Mouse (Mus musculus) limb, embryonic 14.5 days (tissue): ENCODE measurements around the gene Tmcc3. TPM values are rescaled to one million over a fixed set of nuclear protein-coding genes. Genes with fewer than 3 reads are reported as not detected.

Experiments
- ATAC-seq: fragments of 200-750 bp; cut with Nextera tagmentation; 2 replicates; pipeline ENCODE4 v1.8.0; 2017; ENCODE audit warnings: low read depth, moderate number of reproducible peaks, moderate TSS enrichment; ENCODE audit not compliant: low FRiP score
- DNase-seq: peaks from one replicate; pipeline ENCODE4 v3.0.0-alpha.2; 2015; ENCODE audit warnings: low spot score
- H3K27ac ChIP-seq: fragments of 300-500 bp; sonication (generic); replicated peaks from 2 replicates; pipeline ENCODE4 v1.5.1; 2014; ENCODE audit warnings: low read depth, mild to moderate bottlenecking, low read length, moderate library complexity, mixed read lengths
- H3K27me3 ChIP-seq: fragments of 300-500 bp; sonication (generic); 2 replicates; pipeline ENCODE4 v1.6.1; 2014; ENCODE audit warnings: low read length, mixed read lengths; ENCODE audit not compliant: control insufficient read depth, insufficient read depth
- H3K36me3 ChIP-seq: fragments of 300-500 bp; sonication (generic); 2 replicates; pipeline ENCODE4 v1.6.1; 2014; ENCODE audit warnings: mild to moderate bottlenecking, low read length, moderate library complexity, mixed read lengths; ENCODE audit not compliant: control insufficient read depth, insufficient read depth
- H3K4me1 ChIP-seq: fragments of 300-500 bp; sonication (generic); 2 replicates; pipeline ENCODE4 v1.6.1; 2014; ENCODE audit warnings: antibody characterized with exemption, low read length, mixed read lengths; ENCODE audit not compliant: control insufficient read depth, insufficient read depth
- H3K4me2 ChIP-seq: fragments of 300-500 bp; sonication (generic); replicated peaks from 2 replicates; pipeline ENCODE4 v1.6.1; 2014; ENCODE audit warnings: low read depth, mild to moderate bottlenecking, low read length, moderate library complexity; ENCODE audit not compliant: severe bottlenecking
- H3K4me3 ChIP-seq: fragments of 300-500 bp; sonication (generic); replicated peaks from 2 replicates; pipeline ENCODE4 v1.5.1; 2014; ENCODE audit warnings: low read length
- H3K9ac ChIP-seq: fragments of 300-500 bp; sonication (generic); 2 replicates; pipeline ENCODE4 v1.6.1; 2014; ENCODE audit warnings: mild to moderate bottlenecking, low read depth, low read length, moderate library complexity; ENCODE audit not compliant: severe bottlenecking
- H3K9me3 ChIP-seq: fragments of 300-500 bp; sonication (generic); 2 replicates; pipeline ENCODE4 v1.6.1; 2016; ENCODE audit warnings: low read length; ENCODE audit not compliant: control insufficient read depth
- POLR2A ChIP-seq: fragments of 200-500 bp; IDR thresholded peaks from 2 replicates; pipeline ENCODE4 v1.8.0; 2012; ENCODE audit warnings: inconsistent platforms, mild to moderate bottlenecking, moderate library complexity, borderline replicate concordance; ENCODE audit not compliant: insufficient read depth, insufficient read length; ENCODE audit errors: extremely low read depth
- WGBS: fragments of 180-500 bp; shearing (Covaris S2); extraction: QIAGEN DNeasy Blood & Tissue Kit; methylation state at CpG from one replicate; pipeline ENCODE4 v1.1.7; 2014; 5-methylcytosine and 5-hydroxymethylcytosine counted together
- polyA plus RNA-seq, 2 experiments: library from polyadenylated mRNA; depleted of rRNA in 1 of 2; stranded (reverse) in 1 of 2; unstranded in 1 of 2; fragments of >200 nt; fragmentation: Nextera tagmentation in 1 of 2; extraction: Ambion mirVana in 1 of 2; gene quantifications; 2 replicates each; pipeline versions ENCODE4 v1.2.1 to v1.2.3; 2012 to 2014

The Tmcc3 gene
- polyA plus RNA-seq, 2 experiments: 10.5 to 18.2 TPM

DNA sequence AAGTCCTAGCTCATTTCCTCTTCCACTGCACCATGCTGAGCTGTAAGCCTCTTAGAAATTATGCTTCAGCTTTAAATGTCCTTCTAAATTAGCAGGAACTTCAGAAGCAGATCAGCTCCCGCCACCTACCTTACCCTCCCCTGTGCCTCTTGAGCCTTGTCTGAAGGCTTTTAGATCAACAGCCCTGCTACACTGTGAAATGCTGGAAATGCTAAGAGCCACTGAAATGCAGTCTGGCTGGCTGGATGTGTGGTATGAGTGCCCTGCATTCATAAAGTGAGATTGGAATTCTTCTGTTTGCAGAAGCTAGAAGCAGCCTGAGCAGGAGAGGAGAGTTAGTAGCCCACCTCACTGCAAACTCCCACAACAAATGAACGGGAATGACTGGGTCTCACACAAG is 174.4 kb downstream of the Tmcc3 start:
- H3K27ac ChIP-seq: no peak overlapping the region
- no peak overlapping the region for H3K9ac ChIP-seq
- ATAC-seq (no peak), DNase-seq (no peak)
- no peak overlapping the region for H3K4me3 ChIP-seq
- no peaks in the 10 kb centered on the region for H3K36me3 ChIP-seq
- no peak overlapping the region for H3K4me2 ChIP-seq
- no peak for TF ChIP-seq POLR2A
- WGBS: 63% methylated on average over 2 of the region's 2 CpGs
- no peaks in the 10 kb centered on the region for H3K4me1 ChIP-seq
- H3K9me3 ChIP-seq: no peaks in the 10 kb centered on the region
- H3K27me3 ChIP-seq: no peaks in the 10 kb centered on the region

DNA sequence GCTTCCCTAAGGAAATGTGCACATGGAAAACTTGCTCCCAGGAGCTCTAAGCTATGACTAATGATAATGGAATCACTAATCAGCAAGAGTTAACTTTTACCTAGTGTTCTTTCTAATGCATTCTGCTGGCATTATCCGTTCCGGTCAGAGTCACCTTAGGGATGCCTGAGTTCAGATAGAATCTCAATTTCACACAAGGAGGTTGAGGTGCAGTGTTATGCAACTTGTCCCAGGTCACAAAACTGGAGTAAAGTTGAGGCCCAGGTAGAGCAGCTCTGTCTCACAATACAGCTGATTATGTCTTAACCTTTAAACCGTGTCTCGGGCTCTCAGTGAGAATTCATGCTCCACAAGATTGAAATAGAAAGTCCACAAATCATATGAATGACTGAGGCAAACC is 177.8 kb downstream of the Tmcc3 start:
- Histone ChIP-seq H3K4me1 (peaks cover 4% of the 10 kb centered on the region), H3K9ac (no peak overlapping the region), H3K4me3 (no peak overlapping the region), H3K27me3 (no peaks in the 10 kb centered on the region), H3K9me3 (no peaks in the 10 kb centered on the region), H3K4me2 (no peak overlapping the region), H3K36me3 (no peaks in the 10 kb centered on the region), H3K27ac (no peak overlapping the region)
- no peak for TF ChIP-seq POLR2A
- WGBS: 69% methylated on average over 4 of the region's 4 CpGs
- DNase-seq (no peak), ATAC-seq (no peak)

DNA sequence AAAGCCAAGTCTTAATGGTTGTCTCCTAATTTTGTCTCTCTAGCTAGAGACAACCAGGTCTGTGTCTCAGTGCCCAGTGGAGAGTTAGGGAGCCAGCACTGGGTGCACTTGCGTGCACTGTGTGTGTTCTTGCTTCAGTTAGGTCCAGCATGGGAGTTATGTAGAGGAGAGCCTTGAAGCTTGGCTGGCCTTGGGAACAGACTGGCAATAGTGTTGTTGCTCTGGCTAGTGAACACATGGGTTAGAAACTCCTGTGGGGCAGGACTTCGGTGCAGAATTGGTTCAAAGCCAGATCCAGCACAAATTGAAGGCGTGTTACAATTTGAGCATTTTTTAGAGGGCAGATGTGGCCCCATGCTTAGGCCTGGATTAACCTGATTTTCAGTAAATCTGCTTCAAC is 179.3 kb downstream of the Tmcc3 start:
- no peak for ATAC-seq
- Histone ChIP-seq H3K27ac (no peak overlapping the region), H3K9ac (no peak overlapping the region), H3K4me1 (peaks cover 12% of the 10 kb centered on the region), H3K9me3 (no peaks in the 10 kb centered on the region), H3K36me3 (no peaks in the 10 kb centered on the region), H3K27me3 (no peaks in the 10 kb centered on the region), H3K4me2 (no peak overlapping the region), H3K4me3 (no peak overlapping the region)
- WGBS: 57% methylated on average over 3 of the region's 3 CpGs
- TF ChIP-seq POLR2A: no peak
- DNase-seq: no peak

DNA sequence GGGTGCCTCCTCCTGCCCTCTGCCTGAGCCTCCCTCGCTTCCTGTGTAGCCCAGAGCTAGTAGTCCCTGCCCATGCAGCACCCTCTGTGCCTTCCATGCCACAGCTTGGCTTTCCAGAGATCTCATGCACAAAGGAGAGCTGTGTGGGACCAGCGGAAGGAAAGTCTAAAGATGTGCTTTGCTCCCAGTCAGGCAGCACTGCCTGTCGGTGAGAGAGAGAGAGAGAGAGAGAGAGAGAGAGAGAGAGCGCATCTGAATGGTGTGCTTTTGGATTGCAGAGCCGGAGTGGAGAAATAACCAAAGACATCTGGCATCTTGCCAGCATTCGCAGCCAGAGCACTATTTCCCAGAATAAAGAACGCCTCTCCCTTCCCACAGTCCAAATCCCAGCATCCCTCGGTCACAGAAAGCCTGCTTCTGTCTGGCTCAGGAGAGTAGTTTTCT is 182.7 kb downstream of the Tmcc3 start:
- Histone ChIP-seq H3K4me1 (peaks cover 18% of the 10 kb centered on the region), H3K4me3 (no peak overlapping the region), H3K9me3 (no peaks in the 10 kb centered on the region), H3K27ac (no peak overlapping the region), H3K36me3 (no peaks in the 10 kb centered on the region), H3K4me2 (0 out of 2 replicates have a peak overlapping the region, but pooled peaks have one; percentile 5), H3K27me3 (no peaks in the 10 kb centered on the region), H3K9ac (no peak overlapping the region)
- peak; percentile 70 for ATAC-seq
- DNase-seq: peak; percentile 90
- WGBS: 24% methylated on average over 8 of the region's 8 CpGs
- no peak for TF ChIP-seq POLR2A

DNA sequence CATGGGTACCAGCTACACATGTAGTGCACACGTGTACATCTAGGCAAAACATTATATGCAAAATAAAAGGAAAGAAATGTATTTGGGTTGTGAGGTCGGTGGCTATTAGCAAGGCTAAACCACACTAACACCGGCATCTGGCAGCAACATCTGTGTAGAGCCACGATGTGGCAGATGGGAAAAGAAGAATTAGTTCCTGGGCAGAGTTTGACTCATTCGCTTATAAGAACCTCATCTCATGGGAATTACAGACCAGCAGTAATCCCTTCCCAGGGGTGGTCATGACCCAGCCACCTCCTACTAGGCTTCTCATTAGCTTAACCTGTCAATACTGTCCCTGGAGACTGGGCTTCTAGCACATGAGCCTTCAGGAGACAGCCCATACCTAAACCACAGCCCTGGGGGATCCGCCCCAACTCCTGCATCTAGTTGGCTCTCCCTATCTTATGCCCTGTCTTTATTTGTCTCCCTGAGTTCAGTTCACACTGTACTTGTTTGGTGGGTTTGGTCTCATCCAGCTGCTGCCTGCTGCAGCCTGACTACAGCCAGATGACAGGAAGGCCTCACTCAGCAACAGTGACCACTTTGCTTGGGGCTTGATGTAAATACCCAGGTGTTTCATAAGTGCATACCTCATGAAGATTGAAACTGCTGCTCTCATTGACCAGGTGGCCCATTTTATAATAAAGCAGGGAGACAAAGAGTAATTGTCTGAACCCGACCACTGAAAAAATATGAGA is 183.9 kb downstream of the Tmcc3 start:
- Histone ChIP-seq H3K27ac (no peak overlapping the region; the same call in 1 of the 2 replicates), H3K4me1 (peaks cover 24% of the 10 kb centered on the region), H3K4me3 (no peak overlapping the region), H3K4me2 (no peak overlapping the region), H3K9me3 (no peaks in the 10 kb centered on the region), H3K27me3 (no peaks in the 10 kb centered on the region), H3K36me3 (no peaks in the 10 kb centered on the region), H3K9ac (no peak overlapping the region)
- DNase-seq (no peak), ATAC-seq (0 out of 2 replicates have a peak, but pooled peaks have one; percentile 44)
- 52% methylated on average over 7 of the region's 7 CpGs for WGBS
- no peak for TF ChIP-seq POLR2A
